Mouse (Mus musculus) lung, adult 2 months (tissue): Measurements from ENCODE around the gene Otop3.

Source experiments
- CTCF ChIP-seq: fragments of 200-500 bp; IDR thresholded peaks from 2 replicates; pipeline ENCODE4 v1.5.1; 2011; ENCODE audit warnings: mild to moderate bottlenecking, low read length, control low read depth; ENCODE audit not compliant: insufficient read depth
- POLR2A ChIP-seq: fragments of 200-500 bp; IDR thresholded peaks from 2 replicates; pipeline ENCODE4 v1.6.1; 2011; ENCODE audit warnings: low read depth, mild to moderate bottlenecking, control low read depth, low read length, borderline replicate concordance; ENCODE audit errors: extremely low read depth

- TF ChIP-seq POLR2A = no peak
- no peak for TF ChIP-seq CTCF
These were observed 36.8 kb downstream of the Otop3 start for GRCm38 (mm10) chr11:115371354-115371753.
